Mouse (Mus musculus): ENCODE measurements around the gene Rabep2.
"Not testable (repeated sequence)": the region's sequence is repeated elsewhere in the genome, so short reads cannot be mapped to it uniquely, and the experiment has no call there.

The Rabep2 gene

GRCm38 (mm10) chr7:126464836-126465235 lies 36.3 kb downstream of the Rabep2 start:
- no peak for DNase-seq (ENCODE audit: low spot score in 2 of 2)

GRCm38 (mm10) chr7:126465246-126466030 lies 36.9 kb downstream of the Rabep2 start:
- DNase-seq (ENCODE audit: low spot score in 2 of 2) = no peak

GRCm38 (mm10) chr7:126466116-126466515 lies 37.6 kb downstream of the Rabep2 start:
- no peak for DNase-seq (ENCODE audit: low spot score in 2 of 2)

GRCm38 (mm10) chr7:126466707-126467106 lies 38.1 kb downstream of the Rabep2 start:
- DNase-seq (ENCODE audit: low spot score in 2 of 2) = no peak

- DNase-seq (ENCODE audit: low spot score in 2 of 2) = no peak
These were observed 38.7 kb downstream of the Rabep2 start for GRCm38 (mm10) chr7:126467271-126467670.

- DNase-seq (ENCODE audit: low spot score in 2 of 2) = no peak
These were observed 39.5 kb downstream of the Rabep2 start for GRCm38 (mm10) chr7:126467834-126468627.

GRCm38 (mm10) chr7:126470077-126470476 lies 41.5 kb downstream of the Rabep2 start:
- no peak for DNase-seq (ENCODE audit: low spot score in 2 of 2)

- DNase-seq (ENCODE audit: low spot score in 2 of 2) = no peak
These were observed 42.8 kb downstream of the Rabep2 start for GRCm38 (mm10) chr7:126471361-126471760.

- DNase-seq (ENCODE audit: low spot score in 2 of 2) = no peak
These were observed 43.3 kb downstream of the Rabep2 start for GRCm38 (mm10) chr7:126471853-126472252.

GRCm38 (mm10) chr7:126472306-126472705 lies 43.7 kb downstream of the Rabep2 start:
- DNase-seq (ENCODE audit: low spot score in 2 of 2) = no peak

- DNase-seq (ENCODE audit: low spot score in 2 of 2) = no peak
These were observed 44.2 kb downstream of the Rabep2 start for GRCm38 (mm10) chr7:126472713-126473112.

- no peak for DNase-seq (ENCODE audit: low spot score in 2 of 2)
These were observed 45.0 kb downstream of the Rabep2 start for GRCm38 (mm10) chr7:126473470-126474086.

GRCm38 (mm10) chr7:126474486-126474955 lies 46.0 kb downstream of the Rabep2 start:
- DNase-seq (ENCODE audit: low spot score in 2 of 2) = peak in 1 of 2 experiments; percentile 11

GRCm38 (mm10) chr7:126474993-126475581 lies 46.5 kb downstream of the Rabep2 start, which contains the start of gene Sh2b1:
Gene Sh2b1, minus strand, starts transcription at chr7:126475424.
- DNase-seq (ENCODE audit: low spot score in 2 of 2) = peak; percentile 89 to 92

GRCm38 (mm10) chr7:126481699-126482098 lies 53.1 kb downstream of the Rabep2 start:
- no peak for DNase-seq (ENCODE audit: low spot score in 2 of 2)

- DNase-seq (ENCODE audit: low spot score in 2 of 2) = peak; percentile 55 to 67
These were observed 53.9 kb downstream of the Rabep2 start for GRCm38 (mm10) chr7:126482392-126482871.

- DNase-seq (ENCODE audit: low spot score in 2 of 2) = peak; percentile 98
These were observed 58.5 kb downstream of the Rabep2 start, which contains the start of gene Tufm for GRCm38 (mm10) chr7:126487052-126487483. Gene Tufm, plus strand, starts transcription at chr7:126487361.

- not testable (repeated sequence) for DNase-seq (ENCODE audit: low spot score in 2 of 2)
These were observed 59.2 kb downstream of the Rabep2 start for GRCm38 (mm10) chr7:126487617-126488385.

GRCm38 (mm10) chr7:126491005-126491404 lies 62.4 kb downstream of the Rabep2 start:
- no peak for DNase-seq (ENCODE audit: low spot score in 2 of 2)

GRCm38 (mm10) chr7:126491973-126492372 lies 63.4 kb downstream of the Rabep2 start:
- DNase-seq (ENCODE audit: low spot score in 2 of 2) = no peak

- no peak for DNase-seq (ENCODE audit: low spot score in 2 of 2)
These were observed 65.6 kb downstream of the Rabep2 start for GRCm38 (mm10) chr7:126494120-126494519.

All from frontal cortex, postnatal 36 days (tissue).